ENCODE assay signal across 8 mouse cellular contexts in genomic region chr11:102096887-102097391, GRCm38 (mm10). TPM values are rescaled to one million over a fixed set of nuclear protein-coding genes. Genes with fewer than 3 reads are reported as not detected.
DNase-seq lines count a peak whose midpoint lies in the region; ATAC-seq and TF ChIP-seq lines count a peak whose summit lies in the region.

No protein-coding gene starts in this region.

- H3K27me3 ChIP-seq in C2C12 (ENCODE audit: control insufficient read depth, insufficient read depth, insufficient read length) = peaks cover 76% of the 10 kb centered on the region
- no peaks in the 10 kb centered on the region for H3K27me3 ChIP-seq in embryonic facial prominence, embryonic 11.5 days (ENCODE audit: control insufficient read depth, insufficient read depth, low read length)
- H3K27me3 ChIP-seq in heart, embryonic 10.5 days (ENCODE audit: insufficient read depth, poor library complexity, severe bottlenecking) = peaks cover 45% of the 10 kb centered on the region
- H3K27me3 ChIP-seq in kidney, embryonic 15.5 days = peaks cover 28% of the 10 kb centered on the region
- peaks cover 46% of the 10 kb centered on the region for H3K27me3 ChIP-seq in liver, embryonic 15.5 days
- H3K27me3 ChIP-seq in neural tube, embryonic 15.5 days (replicated peaks) = peaks cover 18% of the 10 kb centered on the region

- peak; percentile 76 for ATAC-seq in embryonic facial prominence, embryonic 11.5 days (replicated peaks; ENCODE audit: insufficient number of reproducible peaks, low FRiP score, low TSS enrichment, low read depth)
- peak; percentile 91 for ATAC-seq in kidney, embryonic 15.5 days (replicated peaks; ENCODE audit: low FRiP score)
- ATAC-seq in liver, embryonic 15.5 days (ENCODE audit: insufficient read depth) = peak; percentile 90
- ATAC-seq in neural tube, embryonic 15.5 days (ENCODE audit: low FRiP score) = peak; percentile 90

- 4% methylated on average over 18 of the region's 18 CpGs for WGBS in embryonic facial prominence, embryonic 11.5 days
- 4% methylated on average over 18 of the region's 18 CpGs for WGBS in heart, embryonic 10.5 days
- WGBS in kidney, embryonic 15.5 days = 6% methylated on average over 18 of the region's 18 CpGs
- 2% methylated on average over 18 of the region's 18 CpGs for WGBS in liver, embryonic 15.5 days (ENCODE audit: insufficient replicate concordance)
- 7% methylated on average over 17 of the region's 18 CpGs for WGBS in neural tube, embryonic 15.5 days

- no peaks in the 10 kb centered on the region for H3K79me3 ChIP-seq in C2C12 (ENCODE audit: low read depth)

- no peaks in the 10 kb centered on the region for H3K79me2 ChIP-seq in C2C12 (ENCODE audit: control insufficient read depth, insufficient read depth)

- H3ac ChIP-seq in C2C12 (ENCODE audit: control insufficient read depth, insufficient read length, low read depth) = no peak overlapping the region

- H3K27ac ChIP-seq in embryonic facial prominence, embryonic 11.5 days (replicated peaks; ENCODE audit: low read depth, low read length) = no peak overlapping the region
- peak overlapping the region; percentile 73 for H3K27ac ChIP-seq in heart, embryonic 10.5 days
- H3K27ac ChIP-seq in kidney, embryonic 15.5 days = peak overlapping the region; percentile 61; the same call in 1 of the 2 replicates
- peak overlapping the region; percentile 78 for H3K27ac ChIP-seq in liver, embryonic 15.5 days (replicated peaks)
- no peak overlapping the region; the same call in 1 of the 2 replicates for H3K27ac ChIP-seq in neural tube, embryonic 15.5 days (replicated peaks)

- peak; percentile 85 to 89 for DNase-seq in adrenal gland, postnatal 36 days
- peak; percentile 92 for DNase-seq in embryonic facial prominence, embryonic 11.5 days (ENCODE audit: low spot score)
- DNase-seq in heart, embryonic 10.5 days (ENCODE audit: low spot score) = peak; percentile 97
- peak; percentile 52 for DNase-seq in thymus, postnatal 0 days (ENCODE audit: low spot score)

- H3K9ac ChIP-seq in embryonic facial prominence, embryonic 11.5 days (replicated peaks; ENCODE audit: low read length) = peak overlapping the region; percentile 34
- H3K9ac ChIP-seq in kidney, embryonic 15.5 days = peak overlapping the region; percentile 5; the same call in 1 of the 2 replicates
- peak overlapping the region; percentile 41 for H3K9ac ChIP-seq in liver, embryonic 15.5 days
- H3K9ac ChIP-seq in neural tube, embryonic 15.5 days (replicated peaks) = 0 out of 2 replicates have a peak overlapping the region, but pooled peaks have one; percentile 30

- no peak overlapping the region for H3K4me3 ChIP-seq in C2C12 (ENCODE audit: insufficient read depth, poor library complexity, severe bottlenecking)
- H3K4me3 ChIP-seq in embryonic facial prominence, embryonic 11.5 days (ENCODE audit: low read depth, low read length) = no peak overlapping the region; the same call in 1 of the 2 replicates
- H3K4me3 ChIP-seq in heart, embryonic 10.5 days = peak overlapping the region; percentile 49
- H3K4me3 ChIP-seq in kidney, embryonic 15.5 days (replicated peaks) = peak overlapping the region; percentile 31
- peak overlapping the region; percentile 38 for H3K4me3 ChIP-seq in liver, embryonic 15.5 days (replicated peaks)
- H3K4me3 ChIP-seq in neural tube, embryonic 15.5 days (replicated peaks) = peak overlapping the region; percentile 28

- no peaks in the 10 kb centered on the region for H3K9me3 ChIP-seq in embryonic facial prominence, embryonic 11.5 days (replicated peaks; ENCODE audit: control insufficient read depth, low read length)
- H3K9me3 ChIP-seq in heart, embryonic 10.5 days = no peaks in the 10 kb centered on the region
- no peaks in the 10 kb centered on the region for H3K9me3 ChIP-seq in kidney, embryonic 15.5 days (replicated peaks)
- H3K9me3 ChIP-seq in liver, embryonic 15.5 days (replicated peaks) = no peaks in the 10 kb centered on the region
- no peaks in the 10 kb centered on the region for H3K9me3 ChIP-seq in neural tube, embryonic 15.5 days (replicated peaks)

- H3K4me1 ChIP-seq in embryonic facial prominence, embryonic 11.5 days (ENCODE audit: control insufficient read depth, insufficient read depth, low read length) = no peaks in the 10 kb centered on the region
- H3K4me1 ChIP-seq in heart, embryonic 10.5 days = peaks cover 44% of the 10 kb centered on the region
- peaks cover 25% of the 10 kb centered on the region for H3K4me1 ChIP-seq in kidney, embryonic 15.5 days
- H3K4me1 ChIP-seq in liver, embryonic 15.5 days (replicated peaks) = peaks cover 54% of the 10 kb centered on the region
- peaks cover 16% of the 10 kb centered on the region for H3K4me1 ChIP-seq in neural tube, embryonic 15.5 days

- peak overlapping the region; percentile 48 for H3K4me2 ChIP-seq in embryonic facial prominence, embryonic 11.5 days (ENCODE audit: low read depth, low read length)
- H3K4me2 ChIP-seq in kidney, embryonic 15.5 days = peak overlapping the region; percentile 56
- peak overlapping the region; percentile 66 for H3K4me2 ChIP-seq in liver, embryonic 15.5 days
- H3K4me2 ChIP-seq in neural tube, embryonic 15.5 days = peak overlapping the region; percentile 58

- TF ChIP-seq CTCF in C2C12 (IDR thresholded peaks at IDR 0.05; ENCODE audit: control insufficient read depth, insufficient read depth, insufficient read length) = peak; percentile 48

- no peaks in the 10 kb centered on the region for H3K36me3 ChIP-seq in C2C12 (ENCODE audit: control insufficient read depth, insufficient read depth)
- no peaks in the 10 kb centered on the region for H3K36me3 ChIP-seq in embryonic facial prominence, embryonic 11.5 days (replicated peaks; ENCODE audit: control insufficient read depth, insufficient read depth, low read depth, low read length)
- no peaks in the 10 kb centered on the region for H3K36me3 ChIP-seq in heart, embryonic 10.5 days
- H3K36me3 ChIP-seq in kidney, embryonic 15.5 days = no peaks in the 10 kb centered on the region
- H3K36me3 ChIP-seq in liver, embryonic 15.5 days (replicated peaks) = no peaks in the 10 kb centered on the region
- no peaks in the 10 kb centered on the region for H3K36me3 ChIP-seq in neural tube, embryonic 15.5 days

RNA-seq across cellular contexts. Expression of gene Ppy, which starts 4.2 kb away (rescaled TPM):
- not detected for polyA plus RNA-seq in C2C12 (2012; fragmentation: generic; extraction: Trizol)
- total RNA-seq in adrenal gland, postnatal 36 days (2021) = not detected
- polyA plus RNA-seq in embryonic facial prominence, embryonic 11.5 days (2014; fragmentation: Nextera tagmentation; extraction: Ambion mirVana) = not detected in 2 replicates
- not detected in 2 replicates for polyA plus RNA-seq in heart, embryonic 10.5 days (2016; fragmentation: Nextera tagmentation; extraction: Ambion mirVana)
- not detected in 2 replicates for polyA plus RNA-seq in kidney, embryonic 15.5 days (2015; fragmentation: Nextera tagmentation; extraction: Ambion mirVana)
- not detected in 2 replicates for polyA plus RNA-seq in liver, embryonic 15.5 days (2015; fragmentation: Nextera tagmentation; extraction: Ambion mirVana)
- polyA plus RNA-seq in neural tube, embryonic 15.5 days (2015; fragmentation: Nextera tagmentation; extraction: Ambion mirVana) = 0.36 TPM in 1 of 2 replicates, not detected in the other
- polyA plus RNA-seq in thymus, postnatal 0 days (2015; fragmentation: Nextera tagmentation; extraction: Ambion mirVana) = 3.7 and 4.4 TPM in 2 replicates

RNA-seq across cellular contexts. Expression of gene Mpp2, which starts 8.6 kb away (rescaled TPM):
- 1.7 TPM for polyA plus RNA-seq in C2C12 (2012; fragmentation: generic; extraction: Trizol)
- total RNA-seq in adrenal gland, postnatal 36 days (2021) = 10 to 100 TPM in 1 of 2 experiments, 1 to 10 TPM in 1; 8.9 to 10.8 TPM
- 7.4 and 9.1 TPM in 2 replicates for polyA plus RNA-seq in embryonic facial prominence, embryonic 11.5 days (2014; fragmentation: Nextera tagmentation; extraction: Ambion mirVana)
- polyA plus RNA-seq in heart, embryonic 10.5 days (2016; fragmentation: Nextera tagmentation; extraction: Ambion mirVana) = 19.0 and 20.1 TPM in 2 replicates
- polyA plus RNA-seq in kidney, embryonic 15.5 days (2015; fragmentation: Nextera tagmentation; extraction: Ambion mirVana) = 14.0 and 14.2 TPM in 2 replicates
- polyA plus RNA-seq in liver, embryonic 15.5 days (2015; fragmentation: Nextera tagmentation; extraction: Ambion mirVana) = 11.5 and 13.3 TPM in 2 replicates
- 30.4 and 31.8 TPM in 2 replicates for polyA plus RNA-seq in neural tube, embryonic 15.5 days (2015; fragmentation: Nextera tagmentation; extraction: Ambion mirVana)
- polyA plus RNA-seq in thymus, postnatal 0 days (2015; fragmentation: Nextera tagmentation; extraction: Ambion mirVana) = 1.5 and 1.9 TPM in 2 replicates

RNA-seq across cellular contexts. Expression of gene Pyy, which starts 10.7 kb away (rescaled TPM):
- polyA plus RNA-seq in C2C12 (2012; fragmentation: generic; extraction: Trizol) = not detected
- total RNA-seq in adrenal gland, postnatal 36 days (2021) = not detected
- polyA plus RNA-seq in embryonic facial prominence, embryonic 11.5 days (2014; fragmentation: Nextera tagmentation; extraction: Ambion mirVana) = not detected in 2 replicates
- 3.0 TPM in 1 of 2 replicates, not detected in the other for polyA plus RNA-seq in heart, embryonic 10.5 days (2016; fragmentation: Nextera tagmentation; extraction: Ambion mirVana)
- 3.6 TPM in 1 of 2 replicates, not detected in the other for polyA plus RNA-seq in kidney, embryonic 15.5 days (2015; fragmentation: Nextera tagmentation; extraction: Ambion mirVana)
- polyA plus RNA-seq in liver, embryonic 15.5 days (2015; fragmentation: Nextera tagmentation; extraction: Ambion mirVana) = 0.29 and 0.71 TPM in 2 replicates
- polyA plus RNA-seq in neural tube, embryonic 15.5 days (2015; fragmentation: Nextera tagmentation; extraction: Ambion mirVana) = 1.0 and 7.8 TPM in 2 replicates
- polyA plus RNA-seq in thymus, postnatal 0 days (2015; fragmentation: Nextera tagmentation; extraction: Ambion mirVana) = 10.9 and 12.2 TPM in 2 replicates

RNA-seq across cellular contexts. Expression of gene Nags, which starts 48.4 kb away (rescaled TPM):
- polyA plus RNA-seq in C2C12 (2012; fragmentation: generic; extraction: Trizol) = not detected
- total RNA-seq in adrenal gland, postnatal 36 days (2021) = under 1 TPM; 0.13 to 0.43 TPM
- polyA plus RNA-seq in embryonic facial prominence, embryonic 11.5 days (2014; fragmentation: Nextera tagmentation; extraction: Ambion mirVana) = not detected in 2 replicates
- 0.25 and 1.3 TPM in 2 replicates for polyA plus RNA-seq in heart, embryonic 10.5 days (2016; fragmentation: Nextera tagmentation; extraction: Ambion mirVana)
- polyA plus RNA-seq in kidney, embryonic 15.5 days (2015; fragmentation: Nextera tagmentation; extraction: Ambion mirVana) = 0.19 and 0.33 TPM in 2 replicates
- polyA plus RNA-seq in liver, embryonic 15.5 days (2015; fragmentation: Nextera tagmentation; extraction: Ambion mirVana) = 16.5 and 18.2 TPM in 2 replicates
- 0.10 TPM in 1 of 2 replicates, not detected in the other for polyA plus RNA-seq in neural tube, embryonic 15.5 days (2015; fragmentation: Nextera tagmentation; extraction: Ambion mirVana)
- 0.18 TPM in 1 of 2 replicates, not detected in the other for polyA plus RNA-seq in thymus, postnatal 0 days (2015; fragmentation: Nextera tagmentation; extraction: Ambion mirVana)

RNA-seq across cellular contexts. Expression of gene Cd300lg, which starts 55.6 kb away (rescaled TPM):
- polyA plus RNA-seq in C2C12 (2012; fragmentation: generic; extraction: Trizol) = not detected
- 10 to 100 TPM; 40.3 to 48.6 TPM for total RNA-seq in adrenal gland, postnatal 36 days (2021)
- polyA plus RNA-seq in embryonic facial prominence, embryonic 11.5 days (2014; fragmentation: Nextera tagmentation; extraction: Ambion mirVana) = 0.17 and 0.32 TPM in 2 replicates
- 0.83 and 0.94 TPM in 2 replicates for polyA plus RNA-seq in heart, embryonic 10.5 days (2016; fragmentation: Nextera tagmentation; extraction: Ambion mirVana)
- polyA plus RNA-seq in kidney, embryonic 15.5 days (2015; fragmentation: Nextera tagmentation; extraction: Ambion mirVana) = 0.82 and 1.1 TPM in 2 replicates
- polyA plus RNA-seq in liver, embryonic 15.5 days (2015; fragmentation: Nextera tagmentation; extraction: Ambion mirVana) = 0.69 and 0.82 TPM in 2 replicates
- 0.64 and 0.88 TPM in 2 replicates for polyA plus RNA-seq in neural tube, embryonic 15.5 days (2015; fragmentation: Nextera tagmentation; extraction: Ambion mirVana)
- polyA plus RNA-seq in thymus, postnatal 0 days (2015; fragmentation: Nextera tagmentation; extraction: Ambion mirVana) = 7.4 and 8.0 TPM in 2 replicates

Comparison
In these comparisons a context has a peak if more than half of its experiments do, and no peak if none do; other contexts are left out.
1. H3K4me3 ChIP-seq: peak in heart, embryonic 10.5 days (single experiment), kidney, embryonic 15.5 days (single experiment), liver, embryonic 15.5 days (single experiment) and neural tube, embryonic 15.5 days (single experiment); none in C2C12 (single experiment) and embryonic facial prominence, embryonic 11.5 days (single experiment).
2. H3K27ac ChIP-seq: peak in heart, embryonic 10.5 days (single experiment), kidney, embryonic 15.5 days (single experiment) and liver, embryonic 15.5 days (single experiment); none in embryonic facial prominence, embryonic 11.5 days (single experiment) and neural tube, embryonic 15.5 days (single experiment).
3. Peak in every context shown above with its lines, with median percentiles within 50 percentile points of each other: DNase-seq, ATAC-seq, H3K4me2 ChIP-seq and H3K9ac ChIP-seq.